Mouse (Mus musculus) embryonic fibroblast, embryonic 13.5 days (primary cell): ENCODE results near the gene Rsph9.

Source experiments
- CTCF ChIP-seq: IDR thresholded peaks from 2 replicates; pipeline ENCODE4 v1.5.1; 2011; ENCODE audit warnings: mild to moderate bottlenecking, control low read depth, low read length, moderate library complexity, borderline replicate concordance; ENCODE audit not compliant: insufficient read depth
- POLR2A ChIP-seq: IDR thresholded peaks from 2 replicates; pipeline ENCODE4 v1.6.1; 2011; ENCODE audit warnings: low read depth, mild to moderate bottlenecking, control low read depth, low read length, moderate library complexity

- TF ChIP-seq CTCF: no peak
- TF ChIP-seq POLR2A: peak; percentile 99
Observed at GRCm38 (mm10) chr17:46152847-46153782, 9.1 kb upstream of the Rsph9 start, which contains the start of gene Mad2l1bp.
